Comparison of ENCODE assay signal across 8 mouse cellular contexts in the genomic region with DNA sequence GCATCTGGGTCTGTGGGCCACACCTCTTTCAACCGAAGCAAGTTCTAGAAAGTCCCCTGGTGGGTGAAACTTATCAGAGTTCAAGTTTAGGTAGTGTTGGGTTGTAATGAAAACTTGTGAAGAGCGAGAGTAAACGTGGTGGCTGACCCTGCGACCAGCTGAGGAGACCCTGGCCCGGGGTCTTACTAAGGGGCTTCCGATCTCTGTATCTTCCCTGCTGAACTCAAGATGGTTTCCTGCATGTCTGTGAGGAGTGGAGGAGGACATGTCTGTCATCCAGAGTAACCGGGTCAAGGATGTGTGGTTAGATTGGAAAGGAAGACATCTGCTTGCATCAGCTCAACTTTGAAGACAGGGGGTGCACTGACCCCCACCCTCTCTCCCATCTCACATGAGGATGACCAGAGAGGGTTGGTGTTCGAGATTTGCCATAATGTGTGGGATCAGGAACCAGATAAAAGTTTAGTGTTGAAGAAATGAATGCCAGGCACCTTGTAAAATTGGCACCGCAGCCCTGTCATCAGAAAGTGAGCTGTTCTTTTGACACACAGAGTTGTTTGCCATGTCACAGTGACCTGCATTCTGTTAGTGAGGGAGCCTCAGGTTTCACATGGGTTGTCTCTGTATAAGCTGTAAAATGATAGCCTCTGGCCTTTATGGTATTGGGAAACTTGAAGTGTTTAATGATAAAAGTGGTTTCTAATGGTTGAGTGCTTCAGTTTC. TPM values are rescaled to one million over a fixed set of nuclear protein-coding genes. Genes with fewer than 3 reads are reported as not detected.
DNase-seq lines count a peak whose midpoint lies in the region; ATAC-seq lines count a peak whose summit lies in the region.

No protein-coding gene starts in this region.

- peak overlapping the region; percentile 98 for H3K4me2 ChIP-seq in embryonic facial prominence, embryonic 11.5 days (ENCODE audit: low read depth, low read length)
- peak overlapping the region; percentile 64 for H3K4me2 ChIP-seq in hindbrain, embryonic 16.5 days (ENCODE audit: low read length)

- no peaks in the 10 kb centered on the region for H3K4me1 ChIP-seq in embryonic facial prominence, embryonic 11.5 days (ENCODE audit: control insufficient read depth, insufficient read depth, low read length)
- peaks cover 11% of the 10 kb centered on the region for H3K4me1 ChIP-seq in hindbrain, embryonic 16.5 days (ENCODE audit: control insufficient read depth, insufficient read depth, low read depth, low read length)

- H3K9ac ChIP-seq in embryonic facial prominence, embryonic 11.5 days (replicated peaks; ENCODE audit: low read length): peak overlapping the region; percentile 79
- peak overlapping the region; percentile 82 for H3K9ac ChIP-seq in hindbrain, embryonic 16.5 days (ENCODE audit: low read depth, low read length)

- no peak overlapping the region for H3K27ac ChIP-seq in embryonic facial prominence, embryonic 11.5 days (replicated peaks; ENCODE audit: low read depth, low read length)
- H3K27ac ChIP-seq in hindbrain, embryonic 16.5 days (ENCODE audit: low read depth, low read length): no peak overlapping the region

- H3K9me3 ChIP-seq in embryonic facial prominence, embryonic 11.5 days (replicated peaks; ENCODE audit: control insufficient read depth, low read length): no peaks in the 10 kb centered on the region
- no peaks in the 10 kb centered on the region for H3K9me3 ChIP-seq in hindbrain, embryonic 16.5 days (ENCODE audit: control insufficient read depth, low read length)

- H3K4me3 ChIP-seq in embryonic facial prominence, embryonic 11.5 days (ENCODE audit: low read depth, low read length): peak overlapping the region; percentile 81
- peak overlapping the region; percentile 68 for H3K4me3 ChIP-seq in hindbrain, embryonic 16.5 days (ENCODE audit: low read length)

- WGBS in embryonic facial prominence, embryonic 11.5 days: 44% methylated on average over 9 of the region's 9 CpGs
- 57% methylated on average over 9 of the region's 9 CpGs for WGBS in hindbrain, embryonic 16.5 days

- peak; percentile 5 to 6 for DNase-seq in cerebellum, postnatal 14 days
- DNase-seq in cerebellum, postnatal 4 days (ENCODE audit: low spot score in 2 of 2): no peak
- DNase-seq in CD4-positive, CD25-positive, alpha-beta regulatory T cell, adult 2 months (ENCODE audit: low read depth, low spot score): peak; percentile 85
- no peak for DNase-seq in embryonic facial prominence, embryonic 11.5 days (ENCODE audit: low spot score)
- DNase-seq in natural killer cell, adult 2 months (ENCODE audit: low spot score in 2 of 2): no peak
- no peak for DNase-seq in left cerebral cortex, postnatal 25 days (ENCODE audit: low spot score in 2 of 2)

- no peaks in the 10 kb centered on the region for H3K27me3 ChIP-seq in embryonic facial prominence, embryonic 11.5 days (ENCODE audit: control insufficient read depth, insufficient read depth, low read length)
- no peaks in the 10 kb centered on the region for H3K27me3 ChIP-seq in hindbrain, embryonic 16.5 days (replicated peaks; ENCODE audit: control insufficient read depth, insufficient read depth, low read length)

- H3K36me3 ChIP-seq in embryonic facial prominence, embryonic 11.5 days (replicated peaks; ENCODE audit: control insufficient read depth, insufficient read depth, low read depth, low read length): no peaks in the 10 kb centered on the region
- H3K36me3 ChIP-seq in hindbrain, embryonic 16.5 days (ENCODE audit: control insufficient read depth, insufficient read depth, low read length): no peaks in the 10 kb centered on the region

- intact Hi-C loops in left cerebral cortex, postnatal 25 days (cut with DNase I): no loop called here

- peak; percentile 9; the same call in 1 of the 2 replicates for ATAC-seq in embryonic facial prominence, embryonic 11.5 days (replicated peaks; ENCODE audit: insufficient number of reproducible peaks, low FRiP score, low TSS enrichment, low read depth)
- ATAC-seq in hindbrain, embryonic 16.5 days: peak; percentile 13; the same call in 1 of the 2 replicates
- ATAC-seq in megakaryocyte-erythroid progenitor cell, adult 5-6 weeks (replicated peaks; ENCODE audit: low FRiP score, low TSS enrichment, poor library complexity, severe bottlenecking): peak; percentile 13

RNA-seq across cellular contexts. Expression of gene Atf3, which starts 7.3 kb away (rescaled TPM):
- polyA plus RNA-seq in embryonic facial prominence, embryonic 11.5 days (2014; fragmentation: Nextera tagmentation; extraction: Ambion mirVana): 2.1 and 2.4 TPM in 2 replicates
- polyA plus RNA-seq in hindbrain, embryonic 16.5 days (2015; fragmentation: Nextera tagmentation; extraction: Ambion mirVana): 1.7 and 2.1 TPM in 2 replicates
- not detected in 2 replicates for total RNA-seq in megakaryocyte-erythroid progenitor cell, adult 5-6 weeks (2014; fragmentation: Nextera tagmentation)
- total RNA-seq in megakaryocyte-erythroid progenitor cell, adult 5-6 weeks (2017): 16.7 and 18.5 TPM in 2 replicates
- 1 to 10 TPM in 1 of 2 experiments, under 1 TPM in 1; 0.53 to 1.4 TPM for total RNA-seq in left cerebral cortex, postnatal 25 days (2021)

Comparison
In these comparisons a context has a peak if more than half of its experiments do, and no peak if none do; other contexts are left out.
1. DNase-seq: peak in cerebellum, postnatal 14 days (2 of 2) and CD4-positive, CD25-positive, alpha-beta regulatory T cell, adult 2 months (single experiment); none in cerebellum, postnatal 4 days (0 of 2), embryonic facial prominence, embryonic 11.5 days (single experiment), natural killer cell, adult 2 months (0 of 2) and left cerebral cortex, postnatal 25 days (0 of 2).
2. Peak in every context shown above with its lines, with median percentiles within 50 percentile points of each other: ATAC-seq.